Mouse (Mus musculus): ENCODE data around the gene Esr1. TPM values are rescaled to one million over a fixed set of nuclear protein-coding genes. Genes with fewer than 3 reads are reported as not detected.
"Not testable (repeated sequence)": the region's sequence is repeated elsewhere in the genome, so short reads cannot be mapped to it uniquely, and the experiment has no call there.

Gene Esr1
- polyA plus RNA-seq, 1 experiment from 2014 or later: 0.12 TPM

DNA sequence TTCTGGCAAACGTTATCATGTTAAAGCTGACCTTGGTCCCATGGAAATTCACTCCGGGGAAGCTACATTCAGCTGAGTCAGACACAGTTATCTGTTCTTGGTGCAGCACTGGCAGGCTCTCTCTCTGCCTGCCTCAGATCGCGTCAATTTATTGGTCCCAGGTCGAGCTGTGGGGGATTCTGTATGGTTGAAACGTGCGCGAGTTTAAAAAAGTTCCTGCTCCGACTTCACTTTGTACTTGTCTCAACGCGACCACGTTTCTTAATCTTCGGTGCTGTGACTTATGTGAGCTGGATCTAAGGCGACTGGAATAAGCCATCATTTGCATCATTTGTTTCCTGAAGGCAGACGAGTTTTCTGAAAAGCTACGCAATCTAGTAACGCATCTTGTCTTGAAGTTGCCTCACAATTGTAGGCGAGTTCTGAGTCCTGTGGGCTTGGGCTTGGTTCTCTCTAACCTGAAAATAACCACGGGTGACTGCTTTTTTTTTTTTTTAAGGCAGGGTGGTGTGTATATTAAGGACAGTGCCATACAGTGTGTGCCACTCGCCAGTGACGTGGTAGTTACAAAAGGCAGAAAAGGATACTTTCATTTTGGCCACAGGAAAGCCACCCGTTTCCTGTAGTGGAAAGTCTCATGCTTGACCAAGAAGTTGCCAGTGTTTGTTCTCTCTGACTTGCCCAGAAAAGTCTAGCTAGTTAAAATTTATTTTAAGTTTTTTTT is 1.1 kb downstream of the Esr1 start:
- Histone ChIP-seq H3K4me2 (replicated peaks; ENCODE audit: low read depth, low read length) (no peak overlapping the region), H3K27ac (ENCODE audit: low read depth, low read length) (no peak overlapping the region)
- WGBS: 87% methylated on average over 22 of the region's 22 CpGs

DNA sequence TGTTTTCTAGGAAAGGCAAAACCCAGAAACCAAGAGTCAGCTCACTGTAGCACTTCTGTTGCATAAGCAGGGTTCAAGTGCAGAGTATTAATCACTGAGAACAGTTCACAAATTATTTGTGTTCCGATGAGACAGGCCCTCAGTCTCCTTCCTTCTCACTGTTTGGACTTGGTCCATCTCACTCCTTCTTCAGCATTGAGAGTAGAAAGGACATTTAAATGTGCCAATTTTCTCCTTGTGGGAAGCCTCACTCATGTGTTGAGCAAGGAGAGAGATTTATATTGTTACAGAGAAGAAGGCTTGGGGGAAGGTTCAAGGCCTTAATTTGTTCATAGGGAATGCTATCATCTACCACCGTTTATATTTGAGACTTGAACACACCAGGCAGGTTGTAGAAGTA is 6.6 kb downstream of the Esr1 start:
- Histone ChIP-seq H3K27me3 (ENCODE audit: control insufficient read depth, insufficient read depth, low read length) (no peaks in the 10 kb centered on the region), H3K27ac (ENCODE audit: low read depth, low read length) (no peak overlapping the region), H3K9me3 (ENCODE audit: control insufficient read depth, low read length) (no peaks in the 10 kb centered on the region), H3K9ac (ENCODE audit: low read depth, low read length) (no peak overlapping the region), H3K4me3 (ENCODE audit: low read depth, low read length) (no peak overlapping the region), H3K4me1 (replicated peaks; ENCODE audit: control insufficient read depth, insufficient read depth, low read length) (no peaks in the 10 kb centered on the region), H3K4me2 (replicated peaks; ENCODE audit: low read depth, low read length) (no peak overlapping the region), H3K36me3 (ENCODE audit: control insufficient read depth, insufficient read depth, low read length) (no peaks in the 10 kb centered on the region)
- WGBS: 89% methylated on average over 2 of the region's 2 CpGs
- ATAC-seq (ENCODE audit: low FRiP score) (no peak), DNase-seq (ENCODE audit: low spot score) (no peak)

More for the DNA sequence above, 1.1 kb downstream of the Esr1 start:
- H3K4me3 ChIP-seq (ENCODE audit: low read depth, low read length): no peak overlapping the region
- ATAC-seq (ENCODE audit: low FRiP score) (no peak), DNase-seq (ENCODE audit: low spot score) (no peak)
- no peaks in the 10 kb centered on the region for H3K36me3 ChIP-seq (ENCODE audit: control insufficient read depth, insufficient read depth, low read length)
- H3K27me3 ChIP-seq (ENCODE audit: control insufficient read depth, insufficient read depth, low read length): no peaks in the 10 kb centered on the region
- no peak overlapping the region for H3K9ac ChIP-seq (ENCODE audit: low read depth, low read length)
- H3K9me3 ChIP-seq (ENCODE audit: control insufficient read depth, low read length): no peaks in the 10 kb centered on the region
- no peaks in the 10 kb centered on the region for H3K4me1 ChIP-seq (replicated peaks; ENCODE audit: control insufficient read depth, insufficient read depth, low read length)

DNA sequence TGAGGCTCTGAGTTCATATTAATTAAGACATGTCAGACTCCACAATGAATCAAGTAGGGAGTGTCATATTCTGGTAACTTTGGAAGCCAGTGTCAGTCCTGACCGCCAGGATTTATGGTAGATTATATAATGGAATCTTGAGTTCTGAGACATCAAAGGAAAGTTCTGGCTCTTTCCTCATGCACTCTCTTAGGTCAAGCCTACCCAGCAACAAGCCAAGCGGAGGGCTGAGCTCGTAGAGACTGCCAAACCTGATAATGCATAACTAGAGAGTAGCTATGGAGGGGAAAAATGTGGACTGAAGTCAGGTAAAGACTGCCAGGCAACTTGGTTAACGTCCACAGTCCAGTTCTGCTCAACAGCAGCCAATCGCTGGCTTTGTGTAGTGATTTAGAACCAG is 7.3 kb downstream of the Esr1 start:
- Histone ChIP-seq H3K27me3 (ENCODE audit: control insufficient read depth, insufficient read depth, low read length) (no peaks in the 10 kb centered on the region), H3K27ac (ENCODE audit: low read depth, low read length) (no peak overlapping the region), H3K9ac (ENCODE audit: low read depth, low read length) (no peak overlapping the region), H3K4me1 (replicated peaks; ENCODE audit: control insufficient read depth, insufficient read depth, low read length) (no peaks in the 10 kb centered on the region), H3K36me3 (ENCODE audit: control insufficient read depth, insufficient read depth, low read length) (no peaks in the 10 kb centered on the region), H3K9me3 (ENCODE audit: control insufficient read depth, low read length) (no peaks in the 10 kb centered on the region), H3K4me3 (ENCODE audit: low read depth, low read length) (no peak overlapping the region), H3K4me2 (replicated peaks; ENCODE audit: low read depth, low read length) (no peak overlapping the region)
- WGBS: 87% methylated on average over 5 of the region's 5 CpGs
- DNase-seq (ENCODE audit: low spot score) (no peak), ATAC-seq (ENCODE audit: low FRiP score) (no peak)

DNA sequence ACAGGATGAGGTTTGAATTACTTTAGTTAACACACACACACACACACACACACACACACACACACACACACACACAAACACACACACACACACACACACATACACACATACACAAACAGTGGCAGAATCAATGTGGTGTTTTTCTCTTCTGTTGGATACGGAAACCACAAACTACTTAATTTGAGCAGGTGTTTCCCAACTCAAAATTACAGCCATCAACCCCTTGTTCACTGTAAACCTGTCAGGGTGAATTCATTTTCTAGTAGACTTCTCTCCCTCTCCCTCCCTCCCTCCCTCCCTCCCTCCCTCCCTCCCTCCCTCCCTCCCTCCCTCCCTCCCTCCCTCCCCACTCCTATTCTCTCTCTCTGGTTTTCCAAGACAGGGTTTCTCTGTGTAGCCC is 8.0 kb downstream of the Esr1 start:
- H3K9ac ChIP-seq (ENCODE audit: low read depth, low read length); H3K4me3 ChIP-seq (ENCODE audit: low read depth, low read length); ATAC-seq (ENCODE audit: low FRiP score); H3K9me3 ChIP-seq (ENCODE audit: control insufficient read depth, low read length); H3K4me1 ChIP-seq (replicated peaks; ENCODE audit: control insufficient read depth, insufficient read depth, low read length); H3K27me3 ChIP-seq (ENCODE audit: control insufficient read depth, insufficient read depth, low read length); H3K27ac ChIP-seq (ENCODE audit: low read depth, low read length); H3K36me3 ChIP-seq (ENCODE audit: control insufficient read depth, insufficient read depth, low read length); H3K4me2 ChIP-seq (replicated peaks; ENCODE audit: low read depth, low read length); DNase-seq (ENCODE audit: low spot score): not testable (repeated sequence)
- WGBS: 92% methylated on average over 1 of the region's 1 CpGs

DNA sequence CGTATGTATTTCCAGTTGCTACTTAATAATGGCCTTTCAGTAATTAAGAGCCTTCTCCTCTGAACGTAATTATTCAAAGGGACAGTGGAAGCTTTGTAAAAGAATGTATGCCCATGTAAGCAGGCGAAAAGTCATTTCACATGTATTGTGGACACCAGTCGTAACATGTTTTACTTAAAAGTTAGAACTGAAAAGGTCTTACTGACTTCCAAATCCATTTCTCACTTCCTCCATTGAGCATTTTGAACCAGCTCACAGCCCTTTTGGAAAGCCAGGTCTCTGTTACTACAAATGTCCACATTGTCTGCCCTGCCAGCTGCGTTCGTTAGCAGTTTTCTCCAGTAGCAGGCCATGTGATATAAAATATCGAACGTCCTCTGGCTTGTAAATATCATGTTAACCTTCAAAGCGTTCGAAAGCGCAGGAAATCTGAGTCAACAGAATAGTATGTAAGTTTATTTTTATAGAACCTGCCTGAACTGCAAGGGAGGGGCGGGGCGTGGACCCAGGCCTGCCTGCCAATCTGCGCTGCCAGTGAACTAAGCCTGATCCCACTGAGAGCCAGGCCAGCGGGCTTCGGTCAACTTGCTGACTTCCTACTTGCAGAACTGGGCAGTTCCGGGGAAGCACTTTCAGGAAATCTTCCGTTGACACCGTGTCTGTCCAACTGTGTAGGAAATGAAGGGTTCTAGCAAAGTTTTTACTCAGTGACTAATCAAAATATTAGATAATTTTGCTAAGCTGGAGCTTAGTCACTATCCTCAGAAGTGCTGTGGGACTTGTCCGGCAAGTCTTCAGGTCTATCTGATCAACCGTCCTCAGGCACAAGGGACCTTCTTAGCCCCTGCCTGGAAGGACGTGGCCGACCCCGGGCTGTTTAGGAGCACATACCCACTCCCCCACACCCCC is 9.5 kb downstream of the Esr1 start:
- no peaks in the 10 kb centered on the region for H3K9me3 ChIP-seq (ENCODE audit: control insufficient read depth, low read length)
- H3K27ac ChIP-seq (ENCODE audit: low read depth, low read length): no peak overlapping the region
- H3K4me2 ChIP-seq (replicated peaks; ENCODE audit: low read depth, low read length): no peak overlapping the region
- no peak overlapping the region for H3K4me3 ChIP-seq (ENCODE audit: low read depth, low read length)
- no peaks in the 10 kb centered on the region for H3K36me3 ChIP-seq (ENCODE audit: control insufficient read depth, insufficient read depth, low read length)
- ATAC-seq (ENCODE audit: low FRiP score): no peak
- no peaks in the 10 kb centered on the region for H3K4me1 ChIP-seq (replicated peaks; ENCODE audit: control insufficient read depth, insufficient read depth, low read length)
- no peak for DNase-seq (ENCODE audit: low spot score)
- no peaks in the 10 kb centered on the region for H3K27me3 ChIP-seq (ENCODE audit: control insufficient read depth, insufficient read depth, low read length)
- no peak overlapping the region for H3K9ac ChIP-seq (ENCODE audit: low read depth, low read length)
- 87% methylated on average over 24 of the region's 24 CpGs for WGBS

DNA sequence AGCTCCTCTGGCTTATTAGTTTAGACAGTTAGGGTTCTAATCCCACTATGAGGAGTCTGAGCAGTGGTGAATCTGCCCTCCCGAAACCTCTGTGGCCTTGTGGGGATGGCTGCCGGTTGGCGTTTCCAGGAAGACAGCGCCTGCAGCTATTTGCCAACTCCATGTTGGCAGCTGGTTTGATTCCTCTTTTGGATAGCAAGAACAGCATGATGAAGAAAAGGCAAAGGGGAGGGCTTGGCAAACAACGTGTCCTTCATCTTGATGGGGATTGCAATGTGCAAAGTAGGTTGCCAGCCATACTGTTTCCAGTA is 10.1 kb downstream of the Esr1 start:
- 94% methylated on average over 5 of the region's 5 CpGs for WGBS
- Histone ChIP-seq H3K4me3 (ENCODE audit: low read depth, low read length) (no peak overlapping the region), H3K4me1 (replicated peaks; ENCODE audit: control insufficient read depth, insufficient read depth, low read length) (no peaks in the 10 kb centered on the region), H3K36me3 (ENCODE audit: control insufficient read depth, insufficient read depth, low read length) (no peaks in the 10 kb centered on the region), H3K27me3 (ENCODE audit: control insufficient read depth, insufficient read depth, low read length) (no peaks in the 10 kb centered on the region), H3K9me3 (ENCODE audit: control insufficient read depth, low read length) (no peaks in the 10 kb centered on the region), H3K27ac (ENCODE audit: low read depth, low read length) (no peak overlapping the region), H3K4me2 (replicated peaks; ENCODE audit: low read depth, low read length) (no peak overlapping the region), H3K9ac (ENCODE audit: low read depth, low read length) (no peak overlapping the region)
- ATAC-seq (ENCODE audit: low FRiP score): no peak
- no peak for DNase-seq (ENCODE audit: low spot score)

DNA sequence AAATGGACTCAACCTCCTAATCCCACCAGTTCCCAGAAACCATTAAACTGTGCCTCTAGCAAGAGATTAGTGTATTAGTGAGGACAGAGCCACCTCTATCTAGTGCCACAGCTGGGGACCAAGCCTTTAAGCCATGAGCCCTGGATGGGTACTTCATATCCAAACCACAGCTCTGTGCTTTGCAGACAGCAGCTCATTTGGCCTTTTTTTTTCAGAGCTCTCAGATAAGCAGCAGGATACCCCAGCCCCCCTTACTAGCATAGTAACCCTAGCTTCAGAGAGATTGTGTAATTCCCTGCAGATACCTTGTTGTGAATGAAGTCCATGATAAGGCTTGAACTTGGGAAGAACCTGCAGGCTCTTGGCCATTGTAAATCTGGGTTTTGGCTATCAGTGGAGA is 11.9 kb downstream of the Esr1 start:
- Histone ChIP-seq H3K36me3 (ENCODE audit: control insufficient read depth, insufficient read depth, low read length) (no peaks in the 10 kb centered on the region), H3K4me2 (replicated peaks; ENCODE audit: low read depth, low read length) (no peak overlapping the region), H3K9me3 (ENCODE audit: control insufficient read depth, low read length) (no peaks in the 10 kb centered on the region), H3K4me1 (replicated peaks; ENCODE audit: control insufficient read depth, insufficient read depth, low read length) (no peaks in the 10 kb centered on the region), H3K27ac (ENCODE audit: low read depth, low read length) (no peak overlapping the region), H3K27me3 (ENCODE audit: control insufficient read depth, insufficient read depth, low read length) (no peaks in the 10 kb centered on the region), H3K9ac (ENCODE audit: low read depth, low read length) (no peak overlapping the region), H3K4me3 (ENCODE audit: low read depth, low read length) (no peak overlapping the region)
- no peak for DNase-seq (ENCODE audit: low spot score)
- no peak for ATAC-seq (ENCODE audit: low FRiP score)

DNA sequence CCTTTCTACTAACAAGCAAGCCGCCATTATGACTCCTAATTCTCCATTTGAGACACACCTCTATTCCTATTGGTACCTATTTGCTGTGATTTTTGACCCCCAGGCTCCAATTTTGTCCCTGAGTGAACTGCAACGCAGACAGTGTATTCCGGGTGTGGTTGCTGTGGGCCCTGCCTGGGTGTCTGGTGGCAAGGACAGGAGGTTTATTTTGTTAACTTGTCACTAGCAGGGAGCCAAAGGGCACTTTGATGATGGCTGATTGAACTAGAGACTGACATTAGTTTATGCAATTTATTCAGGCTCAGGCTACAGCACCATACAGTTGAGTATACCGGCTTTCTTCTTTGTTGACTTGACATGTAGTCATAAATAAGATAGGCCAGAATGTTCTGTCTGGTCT is 13.2 kb downstream of the Esr1 start:
- Histone ChIP-seq H3K36me3 (ENCODE audit: control insufficient read depth, insufficient read depth, low read length) (no peaks in the 10 kb centered on the region), H3K27me3 (ENCODE audit: control insufficient read depth, insufficient read depth, low read length) (no peaks in the 10 kb centered on the region), H3K4me3 (ENCODE audit: low read depth, low read length) (no peak overlapping the region), H3K9me3 (ENCODE audit: control insufficient read depth, low read length) (no peaks in the 10 kb centered on the region), H3K27ac (ENCODE audit: low read depth, low read length) (no peak overlapping the region), H3K9ac (ENCODE audit: low read depth, low read length) (no peak overlapping the region), H3K4me2 (replicated peaks; ENCODE audit: low read depth, low read length) (no peak overlapping the region), H3K4me1 (replicated peaks; ENCODE audit: control insufficient read depth, insufficient read depth, low read length) (no peaks in the 10 kb centered on the region)
- no peak for DNase-seq (ENCODE audit: low spot score)
- ATAC-seq (ENCODE audit: low FRiP score): no peak
- WGBS: 90% methylated on average over 4 of the region's 4 CpGs

DNA sequence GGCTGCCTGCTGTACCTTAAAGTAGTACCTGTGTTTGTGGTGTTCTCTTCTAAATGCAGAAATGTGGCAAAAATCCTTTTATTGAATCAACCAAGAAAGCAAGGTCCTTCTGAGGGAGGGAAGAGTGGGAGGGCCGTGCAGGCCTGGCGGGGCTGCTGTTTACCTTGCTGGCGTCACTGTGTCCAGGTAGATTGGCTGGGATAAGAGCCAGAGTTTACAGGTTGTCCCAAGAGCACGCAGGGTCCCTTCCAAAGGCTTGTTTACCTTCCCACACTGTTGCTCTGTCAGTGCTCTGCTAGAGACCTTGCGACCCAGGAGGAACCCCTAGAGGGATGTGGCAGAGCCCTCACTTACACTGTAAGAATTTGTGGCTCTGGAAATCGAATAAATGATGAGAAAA is 13.9 kb downstream of the Esr1 start:
- H3K27ac ChIP-seq (ENCODE audit: low read depth, low read length): no peak overlapping the region
- H3K9me3 ChIP-seq (ENCODE audit: control insufficient read depth, low read length): no peaks in the 10 kb centered on the region
- H3K4me2 ChIP-seq (replicated peaks; ENCODE audit: low read depth, low read length): no peak overlapping the region
- ATAC-seq (ENCODE audit: low FRiP score): no peak
- no peak overlapping the region for H3K4me3 ChIP-seq (ENCODE audit: low read depth, low read length)
- WGBS: 84% methylated on average over 6 of the region's 6 CpGs
- no peaks in the 10 kb centered on the region for H3K4me1 ChIP-seq (replicated peaks; ENCODE audit: control insufficient read depth, insufficient read depth, low read length)
- no peaks in the 10 kb centered on the region for H3K36me3 ChIP-seq (ENCODE audit: control insufficient read depth, insufficient read depth, low read length)
- H3K27me3 ChIP-seq (ENCODE audit: control insufficient read depth, insufficient read depth, low read length): no peaks in the 10 kb centered on the region
- no peak overlapping the region for H3K9ac ChIP-seq (ENCODE audit: low read depth, low read length)
- DNase-seq (ENCODE audit: low spot score): no peak
